Mouse (Mus musculus): Measurements from ENCODE around the gene Cep350.
"Not testable (repeated sequence)": the region's sequence is repeated elsewhere in the genome, so short reads cannot be mapped to it uniquely, and the experiment has no call there.

Gene Cep350

DNA sequence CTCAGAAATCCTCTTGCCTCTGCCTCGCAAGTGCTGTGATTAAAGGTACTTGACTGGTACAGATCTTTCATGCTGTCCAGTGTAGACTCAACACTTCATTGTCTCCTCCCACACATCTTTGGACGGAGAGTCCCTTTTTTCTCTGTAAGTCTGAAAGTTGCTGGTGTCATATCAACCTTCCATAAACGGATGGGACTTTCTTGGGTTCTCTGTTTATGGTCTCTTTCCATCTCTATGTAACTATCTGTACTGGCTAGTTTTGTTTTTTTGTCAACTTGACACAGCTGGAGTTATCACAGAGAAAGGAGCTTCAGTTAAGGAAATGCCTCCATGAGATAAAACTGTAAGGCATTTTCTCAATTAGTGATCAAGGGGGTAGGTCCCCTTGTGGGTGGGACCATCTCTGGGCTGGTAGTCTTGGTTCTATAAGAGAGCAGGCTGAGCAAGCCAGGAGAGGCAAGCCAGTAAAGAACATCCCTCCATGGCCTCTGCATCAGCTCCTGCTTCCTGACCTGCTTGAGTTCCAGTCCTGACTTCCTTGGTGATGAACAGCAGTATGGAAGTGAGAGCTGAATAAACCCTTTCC, 90.3 kb downstream of the Cep350 start:
- DNase-seq: not testable (repeated sequence)

DNA sequence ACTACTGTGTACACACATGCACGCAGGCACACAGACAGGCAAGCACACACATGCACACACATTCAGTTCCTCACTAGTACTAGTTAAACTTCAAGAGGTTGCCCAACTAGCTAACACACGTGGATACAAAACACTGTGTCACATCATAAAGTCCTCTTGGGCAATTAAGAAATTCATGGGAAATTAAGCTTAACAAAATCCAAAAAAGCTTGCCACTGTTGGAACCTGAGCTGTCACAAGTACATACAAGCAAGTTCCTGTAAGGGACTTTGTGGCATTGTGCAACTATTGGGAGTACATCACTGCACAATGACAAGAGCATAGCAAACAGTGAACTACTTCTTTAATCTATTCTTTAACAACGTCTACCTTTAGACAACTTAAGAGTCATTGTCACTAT, 93.5 kb downstream of the Cep350 start:
- no peak for DNase-seq

DNA sequence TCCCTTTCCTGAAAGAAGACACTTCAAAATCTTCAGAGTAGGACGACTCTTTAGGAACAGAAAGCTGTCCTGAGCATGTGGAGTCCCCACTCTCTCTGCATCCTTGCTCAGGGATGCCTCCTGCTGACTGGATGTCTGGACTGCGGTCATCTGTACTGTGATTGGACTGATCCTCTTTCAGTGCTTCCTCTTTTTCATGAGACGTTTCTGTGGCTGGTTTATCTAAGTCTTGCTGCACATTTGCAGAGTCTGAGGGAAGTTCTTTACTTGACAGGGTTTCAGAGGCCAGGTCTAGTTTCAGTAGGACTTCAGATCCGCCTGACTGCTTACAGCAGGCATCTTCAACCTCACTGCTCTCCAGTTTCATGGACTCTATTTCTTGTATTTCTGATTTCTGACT, 110.1 kb downstream of the Cep350 start:
- no peak for DNase-seq

DNA sequence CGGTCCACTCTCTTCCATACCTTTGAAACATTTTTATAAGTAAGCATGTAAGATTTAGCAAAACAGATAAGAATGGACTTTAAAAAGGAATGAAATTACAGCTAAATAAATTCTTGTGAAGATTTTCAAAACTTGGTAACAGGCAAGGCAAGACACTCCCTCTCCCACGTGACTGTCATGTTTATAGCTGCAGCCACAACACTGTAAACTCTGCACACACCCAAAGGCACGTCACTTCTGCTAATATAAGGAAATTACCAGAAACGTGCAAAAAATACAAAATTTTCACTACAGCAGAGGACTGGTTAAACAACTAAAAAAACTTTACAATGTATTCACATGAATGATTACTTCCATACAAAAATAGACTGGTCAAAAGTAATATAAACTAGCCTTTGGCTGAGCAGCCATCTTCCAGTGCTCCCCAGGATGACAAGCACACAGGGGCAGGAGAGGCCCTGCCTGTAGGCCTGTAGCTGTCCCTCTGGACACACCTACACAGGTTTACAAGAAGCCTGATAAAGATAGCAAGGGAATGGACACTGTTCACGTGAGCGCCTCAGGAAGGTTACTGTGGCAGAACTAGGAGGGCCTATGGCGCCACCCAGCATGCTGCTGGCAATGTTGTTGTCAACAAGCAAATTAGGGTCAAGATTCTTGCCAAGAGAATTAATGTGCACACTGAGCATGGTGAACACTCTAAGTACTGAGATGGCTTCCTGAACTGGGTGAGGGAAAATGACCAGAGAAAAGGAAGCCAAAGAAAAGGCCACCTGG, 117.9 kb downstream of the Cep350 start:
- DNase-seq: no peak

DNA sequence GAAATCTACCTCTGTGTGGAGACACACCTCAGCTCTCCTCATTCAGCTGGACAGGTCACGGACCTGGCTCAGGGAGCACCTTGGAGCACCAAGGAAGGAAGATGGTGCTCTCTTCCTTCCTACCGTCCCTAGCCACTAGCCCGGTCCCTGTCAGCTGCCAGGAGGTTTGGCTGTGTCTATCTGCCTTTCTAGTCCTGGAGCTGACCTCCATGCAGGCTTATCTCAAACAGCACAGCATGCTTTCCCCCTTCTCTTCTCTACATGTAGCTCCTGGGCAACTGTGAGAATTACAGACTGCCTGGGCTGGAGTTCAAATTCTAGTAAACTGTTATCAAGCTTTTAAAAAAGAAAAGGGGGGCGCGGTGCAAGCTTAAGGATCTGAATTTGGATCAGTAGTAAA, 120.0 kb downstream of the Cep350 start:
- no peak for DNase-seq

DNA sequence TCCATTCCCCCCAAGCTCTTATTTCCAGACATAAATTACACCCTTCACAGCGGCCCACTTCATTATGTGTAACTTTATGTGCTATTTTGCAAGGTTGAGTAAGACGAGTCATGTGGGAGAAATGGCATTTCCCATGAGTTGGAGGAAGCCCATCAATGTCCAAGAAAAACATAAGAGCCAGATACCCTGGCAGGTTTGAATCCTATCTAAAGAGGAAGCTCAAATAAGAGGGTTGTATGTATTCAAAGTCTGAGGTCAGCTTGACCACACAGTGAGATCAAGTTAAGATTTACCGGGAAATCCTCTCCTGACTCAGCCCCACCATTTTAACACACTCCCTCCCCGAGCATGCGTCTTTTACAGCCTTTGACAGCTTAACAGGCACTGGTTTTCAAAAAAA, 128.8 kb downstream of the Cep350 start:
- no peak for DNase-seq

DNA sequence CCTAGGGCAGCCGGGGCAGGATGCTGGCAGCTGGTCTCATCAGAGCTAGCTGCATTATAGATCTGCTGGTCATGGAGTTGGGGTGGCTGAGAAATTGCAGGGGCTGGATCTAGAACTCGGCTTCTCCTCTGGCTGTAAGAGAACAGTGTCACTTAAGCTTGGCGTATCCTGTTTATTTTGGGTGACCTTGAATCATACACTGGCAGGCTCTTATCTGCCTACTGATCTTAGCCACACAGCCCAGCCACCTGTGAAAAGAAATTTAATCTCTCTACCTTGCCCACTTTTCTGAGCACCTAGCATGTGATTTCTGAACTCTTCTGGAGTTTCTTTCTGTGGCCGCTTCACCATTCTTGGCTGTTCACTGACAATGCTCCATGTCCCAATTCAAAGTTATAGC, 129.5 kb downstream of the Cep350 start:
- DNase-seq: no peak

DNA sequence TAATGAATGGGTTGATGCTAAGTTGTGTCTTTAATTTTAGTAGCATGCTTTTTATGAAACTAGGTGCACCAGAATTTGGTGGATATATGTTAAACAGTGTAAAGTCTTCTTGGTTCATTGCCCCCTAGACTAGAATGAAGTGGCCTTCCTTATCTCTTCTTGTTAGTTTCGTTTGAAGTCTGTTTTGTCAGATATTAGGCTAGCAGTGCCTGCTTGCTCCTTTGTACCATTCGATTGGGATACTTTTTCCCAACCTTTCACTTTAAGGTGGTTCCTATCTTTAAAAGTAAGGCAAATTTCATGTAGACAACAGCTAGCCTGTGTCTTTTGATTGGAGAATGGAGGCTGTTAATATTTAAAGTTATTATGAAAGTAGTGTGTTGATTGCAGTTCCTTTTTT, 137.4 kb downstream of the Cep350 start:
- DNase-seq: no peak

DNA sequence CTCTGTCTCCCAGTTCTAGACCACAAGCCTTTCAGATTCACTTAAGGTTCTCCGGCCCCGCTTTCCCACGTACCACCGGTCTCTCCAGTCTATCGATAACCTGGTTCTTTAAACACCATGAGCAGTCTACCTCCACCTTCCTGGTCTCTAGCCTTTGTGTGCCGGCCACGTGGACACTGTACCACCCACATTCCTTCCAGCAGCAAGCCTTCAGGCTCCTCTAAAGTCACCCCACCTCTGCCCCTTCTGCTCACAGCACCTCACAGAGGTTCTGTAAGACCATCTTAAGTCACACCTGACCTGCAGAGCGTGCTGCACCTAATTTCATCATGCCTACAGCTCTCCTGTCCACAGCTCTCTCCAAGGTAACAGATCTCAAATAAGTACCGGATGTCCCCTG, 139.4 kb downstream of the Cep350 start:
- no peak for DNase-seq

DNA sequence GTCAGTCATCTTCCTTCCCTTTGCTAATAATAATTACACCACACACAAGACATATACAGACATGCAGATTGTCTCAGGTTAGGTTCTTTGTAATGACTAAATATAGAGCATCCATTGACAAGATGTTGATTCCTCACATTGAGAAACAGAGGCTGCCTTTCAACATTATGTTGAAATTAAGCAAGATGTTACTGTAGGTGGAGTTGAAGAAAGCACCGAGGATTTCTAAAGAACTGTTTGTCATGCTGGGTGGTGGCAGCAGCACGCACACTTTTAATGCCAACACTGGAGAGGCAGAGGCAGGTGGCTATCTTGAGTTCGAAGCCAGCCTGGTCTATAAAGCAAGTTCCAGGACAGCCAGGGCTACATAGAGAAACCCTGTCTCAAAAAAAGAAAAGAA, 141.1 kb downstream of the Cep350 start:
- DNase-seq: no peak

DNA sequence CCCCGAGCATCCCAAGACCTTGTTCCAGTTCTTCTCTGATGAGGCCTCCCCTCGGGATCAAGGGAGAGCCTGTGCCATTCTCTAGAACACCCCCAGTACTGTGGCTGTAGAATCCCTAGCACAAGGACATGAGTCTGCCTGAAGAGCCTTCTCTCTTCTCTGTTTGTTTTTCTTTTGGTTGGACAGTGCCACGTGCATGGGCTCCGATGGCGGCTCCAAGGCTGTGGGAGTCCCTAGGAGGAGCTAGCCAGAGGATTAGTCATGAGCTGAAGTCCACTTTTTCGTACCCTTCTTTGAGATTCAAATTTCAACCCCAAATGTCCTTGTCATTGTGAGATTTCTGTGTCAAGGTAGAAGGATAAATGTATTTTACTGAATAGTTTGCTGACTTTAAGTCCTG, 142.2 kb downstream of the Cep350 start:
- DNase-seq: no peak

DNA sequence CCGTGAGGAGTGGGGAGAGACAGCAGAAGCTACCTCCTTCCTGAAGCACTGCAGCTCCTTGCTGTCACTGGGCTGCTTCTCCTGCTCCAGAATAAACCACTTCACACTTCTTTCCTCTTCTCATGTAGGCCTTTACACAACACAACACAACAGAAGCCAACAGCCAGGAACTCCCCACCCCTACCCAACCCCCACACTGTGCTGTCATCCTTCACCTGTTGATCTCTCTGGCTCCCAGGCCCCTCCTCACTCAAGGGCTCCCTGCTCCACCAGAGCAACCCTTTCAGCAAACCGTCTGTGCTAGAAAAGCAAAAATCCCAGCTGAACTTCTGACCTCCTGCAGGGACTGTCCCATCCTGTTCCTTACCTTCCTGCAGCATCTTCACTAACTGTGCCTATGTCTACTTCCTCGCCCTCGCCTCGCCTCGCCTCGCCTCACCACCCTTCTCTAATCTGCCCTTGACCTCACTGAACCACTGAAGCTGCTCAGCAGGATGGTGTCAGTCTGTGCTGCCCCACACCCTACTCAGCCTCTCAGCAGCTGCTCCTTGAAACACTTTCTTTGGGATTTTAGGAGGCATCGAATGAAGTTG, 145.3 kb downstream of the Cep350 start:
- no peak for DNase-seq

DNA sequence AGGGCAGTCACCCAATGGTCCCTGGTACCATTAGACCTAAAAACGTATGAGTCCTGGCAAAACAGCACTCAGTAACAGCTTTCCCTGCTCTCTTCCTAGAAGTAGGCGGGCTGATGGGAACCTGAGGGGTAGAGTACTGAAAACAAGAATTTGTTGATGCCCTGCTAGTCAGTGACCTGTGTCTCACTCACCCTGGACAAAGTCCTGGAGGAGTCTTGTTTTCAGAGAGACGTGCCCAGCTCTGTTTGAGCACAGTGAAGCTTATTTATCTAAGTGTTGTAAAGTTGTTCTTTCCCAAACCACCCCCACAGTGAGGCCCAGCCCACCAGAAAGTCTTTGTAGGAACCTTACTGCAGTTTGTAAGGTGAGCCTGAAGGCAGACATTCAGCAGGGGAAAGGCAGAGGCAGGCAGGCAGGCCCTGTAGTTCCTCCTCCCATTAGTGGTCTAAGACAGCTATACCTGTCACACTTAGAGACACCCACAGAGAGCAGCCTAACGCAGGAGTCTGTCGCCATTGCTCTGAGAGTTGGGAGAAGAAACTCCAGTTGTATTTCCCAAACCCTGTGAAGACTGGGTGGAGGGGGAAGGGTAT, 146.2 kb downstream of the Cep350 start:
- DNase-seq: no peak

DNA sequence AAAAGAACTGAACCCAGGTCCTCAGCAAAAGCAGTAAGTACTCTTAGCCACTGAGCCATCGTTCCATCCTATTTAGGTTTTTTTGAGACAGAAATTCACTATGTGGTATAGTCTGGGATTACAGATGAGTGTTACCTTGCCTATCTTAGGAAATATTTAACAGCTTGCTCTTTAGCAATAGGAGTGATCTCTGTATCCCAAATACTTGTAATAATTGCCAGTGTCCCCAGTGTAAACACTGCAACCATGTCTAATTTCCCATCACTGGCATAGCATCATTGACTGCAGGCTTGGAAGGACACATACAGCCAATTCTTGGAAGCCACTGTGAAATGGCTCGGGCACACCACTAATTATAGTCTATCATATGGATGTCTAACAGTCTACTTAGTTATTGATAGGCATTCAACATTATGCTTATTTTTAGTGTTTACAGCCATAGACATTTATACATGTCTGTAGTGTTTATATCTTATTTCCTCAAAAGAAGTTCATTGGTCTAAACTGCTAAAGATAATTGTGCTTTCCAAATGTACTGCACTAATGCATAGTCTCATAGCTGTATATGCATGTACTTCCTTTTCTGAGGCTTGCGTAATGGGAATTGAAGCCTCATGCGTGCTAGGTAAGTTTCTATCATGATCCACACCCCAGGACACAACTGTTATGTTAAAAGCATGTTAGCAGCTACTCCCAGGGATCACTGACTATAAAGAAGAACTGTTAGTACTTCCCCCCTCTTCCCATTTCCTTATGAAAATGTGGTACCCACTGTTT, 146.9 kb downstream of the Cep350 start:
- no peak for DNase-seq

DNA sequence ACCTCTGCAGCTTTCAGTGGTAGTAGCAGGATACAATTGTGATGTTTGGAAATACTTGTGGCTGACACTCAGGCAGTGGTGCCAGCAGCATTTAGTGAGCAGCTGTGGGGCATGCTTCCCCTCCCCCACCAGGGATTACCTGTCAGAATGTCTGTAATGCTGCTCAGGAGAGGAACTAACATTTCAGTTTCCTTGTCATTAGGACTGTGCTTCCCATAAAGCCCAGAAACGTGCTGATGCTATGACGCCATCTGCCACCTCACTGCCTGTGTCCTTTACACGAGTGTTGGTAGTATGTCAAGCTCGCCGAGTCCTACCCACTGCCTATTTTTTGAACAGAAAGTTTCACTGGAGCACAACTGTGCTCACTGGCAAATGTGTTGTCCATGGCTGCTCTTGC, 152.4 kb downstream of the Cep350 start:
- no peak for DNase-seq

DNA sequence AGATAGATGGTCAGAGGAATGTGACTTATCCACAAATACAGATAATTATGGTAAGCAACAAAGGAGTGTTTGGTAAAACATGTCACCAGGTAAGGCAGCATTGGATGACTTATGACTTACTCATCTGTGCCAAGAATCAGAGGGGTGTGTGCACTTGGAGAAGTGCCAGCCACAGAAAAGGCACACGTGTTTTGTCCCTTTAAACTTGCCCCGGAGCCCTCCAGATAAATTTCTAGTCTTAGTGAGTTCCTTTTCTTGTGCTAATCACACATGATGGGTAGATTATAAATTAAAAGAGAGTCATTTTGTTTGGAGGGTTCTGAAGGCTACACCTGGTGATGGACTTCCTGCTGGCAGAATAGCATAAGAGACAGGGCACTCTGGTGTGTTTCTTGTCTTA, 156.9 kb downstream of the Cep350 start:
- no peak for DNase-seq

DNA sequence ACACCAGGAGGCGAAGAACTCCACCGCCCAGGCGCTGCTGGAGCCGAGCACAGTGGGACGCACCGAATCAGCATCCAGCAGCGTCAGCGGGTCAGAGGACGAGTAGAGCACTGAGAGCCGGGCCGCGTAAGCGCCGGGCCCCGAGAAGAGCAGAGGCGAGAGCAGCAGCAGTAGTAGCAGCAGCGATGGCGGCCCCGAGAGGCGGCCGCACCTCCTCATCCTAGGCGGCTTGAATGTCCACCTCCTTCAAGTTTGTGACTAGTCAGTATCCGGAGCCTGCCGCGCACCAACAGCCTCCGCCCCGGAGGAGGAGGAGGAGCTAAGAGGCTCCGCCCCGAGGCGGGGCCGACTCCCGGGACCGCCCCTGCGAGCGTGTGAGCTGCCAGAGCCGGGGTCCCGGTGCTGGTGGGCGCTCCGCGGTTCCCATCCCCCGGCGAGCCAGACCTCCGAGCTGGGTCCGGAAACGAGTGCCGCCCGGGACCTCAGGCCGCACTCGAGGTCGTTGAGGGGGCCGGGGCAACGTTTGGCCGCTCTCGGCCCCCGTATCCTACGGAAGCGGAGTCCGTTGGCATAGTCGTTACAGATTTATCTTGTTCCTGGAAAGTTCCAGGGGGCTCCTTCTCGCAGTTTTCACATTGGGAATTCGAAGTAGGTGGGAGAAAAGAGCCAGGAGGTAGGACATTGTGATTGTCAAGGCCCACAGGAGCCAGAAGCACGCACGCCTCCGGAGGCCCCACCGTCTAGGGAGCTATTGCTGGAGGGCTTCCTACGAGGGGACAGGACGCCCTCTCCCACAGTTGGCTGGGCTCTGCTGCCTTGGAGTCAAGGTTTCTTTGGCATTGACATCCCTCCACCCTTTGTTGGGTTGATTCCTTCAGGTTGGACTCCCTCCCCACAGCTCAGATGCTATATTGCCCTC, 160.2 kb downstream of the Cep350 start, which contains the start of gene Qsox1:
Gene Qsox1 (minus strand): TSS at position 309 of the 919 bp plus-strand sequence.
- DNase-seq: peak; percentile 74 to 88

DNA sequence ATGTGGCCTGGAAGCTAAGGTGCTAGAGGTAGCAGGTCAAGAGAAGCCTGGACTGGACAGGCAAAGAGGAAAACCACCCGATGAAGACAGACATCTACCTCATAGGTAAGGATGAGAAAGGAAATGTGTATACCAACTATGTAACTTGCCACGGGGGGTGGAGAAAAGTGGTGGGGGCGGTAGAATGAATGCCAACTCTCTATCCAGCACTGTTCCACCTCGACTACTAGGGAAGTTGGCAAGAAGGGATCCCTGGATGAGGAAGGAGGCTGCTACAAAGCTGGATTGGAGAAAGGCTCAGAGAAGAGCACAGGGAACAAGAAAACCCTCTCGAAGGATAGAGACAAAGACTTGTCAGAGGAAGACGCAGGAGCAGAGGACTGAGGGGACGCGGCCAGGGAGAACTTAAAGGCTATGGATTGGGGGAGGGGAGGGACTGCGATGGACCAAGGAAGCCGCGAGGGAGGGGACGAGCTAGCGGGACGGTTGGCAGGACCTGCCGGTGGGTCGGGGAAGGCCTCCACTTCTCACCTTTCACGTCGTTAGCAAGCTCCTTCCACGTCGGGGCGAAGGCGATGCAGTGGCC, 161.0 kb downstream of the Cep350 start:
- DNase-seq: peak in 1 of 2 experiments; percentile 5

DNA sequence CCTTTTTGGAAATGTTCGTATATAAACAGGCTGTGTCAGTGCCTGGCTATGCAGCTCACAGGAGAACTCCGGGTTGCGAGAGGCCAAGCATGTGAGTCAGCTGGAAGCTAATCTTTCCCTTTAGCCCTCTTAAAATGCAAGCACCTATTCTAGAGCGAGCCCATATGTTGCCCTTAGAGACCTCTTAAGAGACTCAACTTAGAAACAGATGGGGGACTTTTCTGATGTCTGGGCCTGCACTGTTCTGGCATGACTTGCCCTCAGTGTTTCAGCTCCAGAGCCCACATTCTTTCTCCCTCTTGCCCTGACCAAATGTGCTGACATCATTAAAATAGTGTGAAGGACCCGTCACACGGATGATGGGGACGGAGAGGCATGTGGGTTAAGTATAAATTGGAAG, 162.4 kb downstream of the Cep350 start:
- DNase-seq: no peak

DNA sequence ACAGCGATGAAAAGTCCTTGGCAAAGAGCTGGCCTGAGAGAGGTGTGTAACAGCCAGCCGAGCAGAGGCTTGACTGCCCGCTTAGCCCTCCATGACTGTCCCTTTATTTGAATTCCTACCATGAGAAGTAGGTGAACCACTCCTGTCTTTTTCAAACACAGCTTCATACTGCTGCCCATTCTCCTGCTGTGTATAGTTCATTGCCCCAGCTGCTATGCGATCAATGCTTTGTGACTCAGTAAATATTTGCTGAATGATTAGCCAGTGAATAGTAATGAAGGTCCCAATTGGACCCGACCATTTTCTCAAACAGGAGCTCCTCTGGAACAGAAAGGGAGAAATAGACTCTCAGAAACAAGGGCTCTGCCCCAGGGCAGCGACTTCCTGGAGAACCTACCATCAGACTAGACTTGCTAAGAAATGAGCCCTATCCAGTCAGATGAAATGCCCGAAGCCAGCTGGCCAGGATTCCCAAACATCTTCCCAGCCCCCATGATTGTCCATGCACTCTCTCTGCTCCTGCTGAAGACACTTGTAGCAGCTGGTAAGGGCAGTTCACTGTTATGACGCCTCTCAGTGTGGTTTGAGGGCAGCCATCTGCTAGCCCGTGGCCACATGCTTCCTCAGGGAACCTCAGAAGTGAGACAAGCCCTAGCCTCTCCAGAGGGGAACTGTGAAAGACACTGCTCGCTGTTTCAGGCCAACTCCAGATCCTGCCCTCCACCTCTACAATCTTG, 163.2 kb downstream of the Cep350 start:
- DNase-seq: no peak

DNA sequence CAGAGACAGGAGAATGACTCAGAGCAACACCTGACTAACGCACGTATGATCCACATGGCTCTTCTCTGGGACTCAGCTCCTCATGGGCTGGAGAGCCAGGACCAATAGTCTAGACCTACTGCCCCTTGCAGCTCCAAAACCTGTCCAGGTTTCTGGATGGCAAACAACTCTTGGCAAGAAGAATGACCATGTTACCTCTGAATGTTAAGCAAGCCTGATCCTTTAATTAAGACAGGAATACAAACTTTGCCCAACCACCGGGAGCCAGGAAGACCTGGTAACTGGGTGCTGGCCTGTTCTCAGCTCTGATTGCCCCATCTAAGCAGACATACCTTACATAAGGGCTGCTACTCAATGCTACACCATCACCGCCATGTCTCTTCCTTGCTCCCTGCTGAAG, 164.8 kb downstream of the Cep350 start:
- no peak for DNase-seq

Data from spleen, adult 18-20 months (tissue).